Mouse (Mus musculus): ENCODE measurements around the gene Tspan17. TPM values are rescaled to one million over a fixed set of nuclear protein-coding genes. Genes with fewer than 3 reads are reported as not detected.
A peak's percentile ranks its signal among the peaks of the same experiment; 100 is the strongest.

The Tspan17 gene
- 43.4 and 58.1 TPM in 2 replicates for total RNA-seq (2014; rRNA removed)
- 100 and 115 TPM in 2 replicates for polyA plus RNA-seq (2015; fragmentation: Nextera tagmentation; extraction: Ambion mirVana)

DNA sequence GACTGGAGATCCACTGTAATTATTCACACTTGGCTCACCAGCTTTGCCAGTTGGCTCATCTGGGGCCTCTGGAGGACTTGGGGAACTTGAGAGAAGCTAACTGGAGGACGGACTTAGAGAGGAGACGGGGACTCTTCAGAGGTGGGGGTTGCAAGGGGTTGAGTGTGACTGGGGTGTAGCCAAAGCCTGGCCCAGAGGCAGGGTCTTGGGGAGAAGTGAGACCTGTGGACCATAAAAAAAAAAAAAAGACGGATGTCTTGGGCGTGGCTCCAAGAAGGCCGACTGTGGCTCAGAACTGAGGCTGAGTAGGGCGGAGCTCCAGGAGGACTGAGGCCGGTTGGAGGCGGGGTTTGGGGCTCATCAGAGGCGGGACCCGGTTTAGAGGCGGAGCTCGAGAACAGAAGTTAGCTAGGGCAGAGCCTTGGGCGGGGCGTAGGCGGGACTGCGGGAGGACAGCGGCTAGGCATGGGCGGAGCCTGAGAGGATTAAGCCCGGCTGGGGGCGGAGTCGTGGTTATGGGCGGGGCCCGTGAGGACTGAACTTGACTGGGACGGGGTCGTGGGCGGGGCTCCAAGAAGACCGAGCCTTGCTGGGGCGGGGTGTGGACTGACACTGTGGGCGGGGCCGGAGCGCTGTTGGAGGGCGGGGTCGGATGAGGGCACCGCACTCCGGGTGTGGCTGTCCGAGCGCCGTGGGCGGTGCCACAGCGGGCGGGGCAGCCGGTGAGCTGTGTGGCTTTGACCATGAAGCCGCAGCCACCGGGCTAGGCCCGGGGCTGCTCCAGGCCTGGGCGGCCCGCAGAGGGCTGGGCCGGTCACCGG lies at the start of gene Tspan17:
Gene Tspan17, plus strand, starts transcription at position 638 of the 821 bp plus-strand sequence.
- peak within 1 kb of the TSS; percentile 19; the same call in 1 of the 2 replicates for H3K27ac ChIP-seq (ENCODE audit: low read depth, low read length)
- H3K4me1 ChIP-seq (ENCODE audit: insufficient read depth, low read length) = peaks cover 4% of the 10 kb centered on the region; the same call in 1 of the 2 replicates
- WGBS = 3% methylated on average over 43 of the region's 49 CpGs
- DNase-seq (ENCODE audit: low spot score) (peak; percentile 94), ATAC-seq (ENCODE audit: low FRiP score) (peak; percentile 73)
- H3K4me3 ChIP-seq (ENCODE audit: low read depth, low read length) = peak within 1 kb of the TSS; percentile 59
- peak within 1 kb of the TSS; percentile 66 for H3K9ac ChIP-seq (replicated peaks; ENCODE audit: low read length, poor library complexity, severe bottlenecking)
- peak within 1 kb of the TSS; percentile 98 for H3K4me2 ChIP-seq (ENCODE audit: low read depth, low read length, poor library complexity, severe bottlenecking)
- H3K36me3 ChIP-seq (ENCODE audit: insufficient read depth, low read length) = no peaks in the 10 kb centered on the region
- H3K27me3 ChIP-seq (ENCODE audit: insufficient read depth, low read length) = no peaks in the 10 kb centered on the region
- H3K9me3 ChIP-seq (ENCODE audit: low read length) = no peaks in the 10 kb centered on the region
- no peak for TF ChIP-seq CTCF (IDR thresholded peaks at IDR 0.05)

DNA sequence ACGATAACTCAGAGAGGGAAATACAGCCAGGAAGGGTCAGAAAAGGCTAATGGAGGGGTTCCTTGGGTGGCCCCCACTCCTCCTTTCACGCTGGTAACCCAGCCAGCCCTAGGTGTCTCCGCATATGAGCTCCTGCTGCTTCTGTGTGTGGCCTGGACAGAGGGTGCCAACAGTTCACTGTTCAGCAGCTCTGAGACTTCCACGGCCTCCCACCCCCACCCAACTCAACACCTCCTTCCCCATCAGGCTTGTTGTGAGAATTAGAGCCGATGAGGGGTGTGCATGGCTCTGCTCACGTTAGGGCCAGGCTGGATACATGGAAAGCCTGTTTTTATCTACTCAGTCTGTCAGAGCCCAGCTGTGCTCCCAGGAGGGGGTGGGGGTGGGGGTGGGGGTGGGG lies 43.1 kb upstream of the Tspan17 start:
- H3K9me3 ChIP-seq (ENCODE audit: low read length) = no peaks in the 10 kb centered on the region
- DNase-seq (ENCODE audit: low spot score) (no peak), ATAC-seq (ENCODE audit: low FRiP score) (no peak)
- peak overlapping the region; percentile 6; the same call in 1 of the 2 replicates for H3K4me2 ChIP-seq (ENCODE audit: low read depth, low read length, poor library complexity, severe bottlenecking)
- TF ChIP-seq CTCF (IDR thresholded peaks at IDR 0.05) = no peak
- no peak overlapping the region for H3K4me3 ChIP-seq (ENCODE audit: low read depth, low read length)
- no peaks in the 10 kb centered on the region for H3K36me3 ChIP-seq (ENCODE audit: insufficient read depth, low read length)
- H3K27me3 ChIP-seq (ENCODE audit: insufficient read depth, low read length) = no peaks in the 10 kb centered on the region
- no peak overlapping the region for H3K9ac ChIP-seq (replicated peaks; ENCODE audit: low read length, poor library complexity, severe bottlenecking)
- H3K27ac ChIP-seq (ENCODE audit: low read depth, low read length) = no peak overlapping the region
- WGBS = 43% methylated on average over 6 of the region's 6 CpGs
- peaks cover 18% of the 10 kb centered on the region for H3K4me1 ChIP-seq (ENCODE audit: insufficient read depth, low read length)

DNA sequence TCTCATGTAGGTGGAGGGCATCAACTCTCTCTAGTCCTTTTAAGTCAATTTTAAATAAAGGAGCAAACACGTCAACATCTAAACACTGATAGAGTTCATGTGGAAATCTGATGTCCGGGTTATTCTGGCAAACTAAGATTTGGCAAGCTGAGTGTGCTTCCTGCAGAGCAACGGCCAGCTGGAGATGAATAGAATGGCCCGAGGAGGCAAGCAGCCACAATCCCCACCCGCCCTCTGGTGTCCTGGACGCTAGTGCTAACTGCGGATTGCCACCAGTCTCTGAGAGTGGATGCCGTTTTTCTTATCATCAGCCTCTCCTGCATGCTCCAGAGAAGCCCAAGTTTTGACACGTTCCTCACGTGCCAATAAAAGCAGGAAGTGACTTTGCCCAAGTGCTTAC lies 42.3 kb upstream of the Tspan17 start:
- ATAC-seq (ENCODE audit: low FRiP score) = no peak
- Histone ChIP-seq H3K27me3 (ENCODE audit: insufficient read depth, low read length) (no peaks in the 10 kb centered on the region), H3K9me3 (ENCODE audit: low read length) (no peaks in the 10 kb centered on the region), H3K4me1 (ENCODE audit: insufficient read depth, low read length) (peaks cover 18% of the 10 kb centered on the region), H3K27ac (ENCODE audit: low read depth, low read length) (no peak overlapping the region), H3K4me2 (ENCODE audit: low read depth, low read length, poor library complexity, severe bottlenecking) (peak overlapping the region; percentile 73), H3K36me3 (ENCODE audit: insufficient read depth, low read length) (no peaks in the 10 kb centered on the region), H3K9ac (replicated peaks; ENCODE audit: low read length, poor library complexity, severe bottlenecking) (0 out of 2 replicates have a peak overlapping the region, but pooled peaks have one; percentile 24), H3K4me3 (ENCODE audit: low read depth, low read length) (no peak overlapping the region)
- WGBS = 25% methylated on average over 10 of the region's 10 CpGs
- peak; percentile 50 for DNase-seq (ENCODE audit: low spot score)
- no peak for TF ChIP-seq CTCF (IDR thresholded peaks at IDR 0.05)

DNA sequence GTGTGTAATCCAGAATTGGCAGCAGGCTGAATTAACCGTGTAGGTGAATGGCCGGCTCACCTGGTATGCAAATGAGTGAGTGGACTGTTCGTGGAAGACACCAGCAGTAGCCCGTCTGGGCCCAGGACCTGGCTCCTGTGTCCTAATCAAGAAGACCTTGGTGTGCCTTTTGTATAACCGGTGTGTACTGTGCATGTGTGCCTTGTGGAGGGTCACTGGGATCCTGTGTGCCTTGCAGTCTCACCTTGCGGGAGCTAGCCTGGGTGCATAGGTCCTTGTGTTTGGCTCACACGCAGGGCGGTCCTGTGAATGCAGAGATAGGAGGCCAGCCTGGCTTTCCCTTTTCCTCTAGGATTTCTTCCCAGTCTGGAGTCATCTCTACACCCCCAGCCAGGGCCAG lies 41.0 kb upstream of the Tspan17 start:
- no peaks in the 10 kb centered on the region for H3K36me3 ChIP-seq (ENCODE audit: insufficient read depth, low read length)
- no peak for DNase-seq (ENCODE audit: low spot score)
- no peak for ATAC-seq (ENCODE audit: low FRiP score)
- peak overlapping the region; percentile 87 for H3K27ac ChIP-seq (ENCODE audit: low read depth, low read length)
- H3K4me3 ChIP-seq (ENCODE audit: low read depth, low read length) = peak overlapping the region; percentile 65
- H3K9ac ChIP-seq (replicated peaks; ENCODE audit: low read length, poor library complexity, severe bottlenecking) = peak overlapping the region; percentile 84
- H3K4me2 ChIP-seq (ENCODE audit: low read depth, low read length, poor library complexity, severe bottlenecking) = peak overlapping the region; percentile 73
- no peaks in the 10 kb centered on the region for H3K9me3 ChIP-seq (ENCODE audit: low read length)
- 76% methylated on average over 8 of the region's 8 CpGs for WGBS
- H3K27me3 ChIP-seq (ENCODE audit: insufficient read depth, low read length) = no peaks in the 10 kb centered on the region
- peaks cover 18% of the 10 kb centered on the region for H3K4me1 ChIP-seq (ENCODE audit: insufficient read depth, low read length)
- no peak for TF ChIP-seq CTCF (IDR thresholded peaks at IDR 0.05)

DNA sequence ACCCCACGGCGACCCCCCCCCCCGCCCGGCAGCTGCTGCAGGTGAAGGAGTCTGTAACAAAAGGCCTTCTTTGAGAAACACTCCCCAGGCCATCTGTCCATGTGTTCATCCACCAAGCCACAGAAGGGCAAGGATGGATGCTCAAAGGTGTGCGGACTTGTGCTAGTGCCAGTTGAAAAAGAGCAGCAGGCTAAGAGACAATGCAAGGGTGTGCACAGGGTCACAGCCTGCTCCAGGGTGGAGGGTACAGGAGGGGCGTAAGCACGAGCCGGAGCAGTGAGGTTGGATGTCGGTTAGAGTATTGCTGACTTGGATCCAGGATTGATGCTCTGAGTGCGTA lies 40.5 kb upstream of the Tspan17 start:
- H3K36me3 ChIP-seq (ENCODE audit: insufficient read depth, low read length) = no peaks in the 10 kb centered on the region
- H3K27ac ChIP-seq (ENCODE audit: low read depth, low read length) = peak overlapping the region; percentile 87
- no peaks in the 10 kb centered on the region for H3K9me3 ChIP-seq (ENCODE audit: low read length)
- peaks cover 18% of the 10 kb centered on the region for H3K4me1 ChIP-seq (ENCODE audit: insufficient read depth, low read length)
- ATAC-seq (ENCODE audit: low FRiP score) (peak; percentile 36), DNase-seq (ENCODE audit: low spot score) (no peak)
- H3K4me3 ChIP-seq (ENCODE audit: low read depth, low read length) = peak overlapping the region; percentile 65
- H3K27me3 ChIP-seq (ENCODE audit: insufficient read depth, low read length) = no peaks in the 10 kb centered on the region
- peak overlapping the region; percentile 84 for H3K9ac ChIP-seq (replicated peaks; ENCODE audit: low read length, poor library complexity, severe bottlenecking)
- 23% methylated on average over 10 of the region's 10 CpGs for WGBS
- peak overlapping the region; percentile 73 for H3K4me2 ChIP-seq (ENCODE audit: low read depth, low read length, poor library complexity, severe bottlenecking)
- TF ChIP-seq CTCF (IDR thresholded peaks at IDR 0.05) = no peak

Measured in midbrain, postnatal 0 days (tissue).